Mouse (Mus musculus) heart, postnatal 14 days (tissue): ENCODE results near the gene Ano10. TPM values are rescaled to one million over a fixed set of nuclear protein-coding genes. Genes with fewer than 3 reads are reported as not detected.

Experiments
- DNase-seq, 2 experiments: peaks; one replicate each; pipeline ENCODE4 v3.0.0; 2021 to 2022
- intact Hi-C: fragments of 180-260 bp; cut with DNase I; formaldehyde crosslinking; loops from one replicate; pipeline ENCODE4 v1.15.1; 2025
- microRNA-seq, 2 experiments: library from miRNA; unstranded; fragments of <30 nt; microRNA quantifications; one replicate each; pipeline ENCODE4 v1.2.0; 2021 to 2022
- total RNA-seq, 2 experiments: library from RNA; stranded (reverse); gene quantifications; 2 replicates each; pipeline ENCODE4 v1.2.3; 2021

Gene Ano10
- total RNA-seq, 2 experiments from 2014 or later: 34.4 to 35.9 TPM

DNA sequence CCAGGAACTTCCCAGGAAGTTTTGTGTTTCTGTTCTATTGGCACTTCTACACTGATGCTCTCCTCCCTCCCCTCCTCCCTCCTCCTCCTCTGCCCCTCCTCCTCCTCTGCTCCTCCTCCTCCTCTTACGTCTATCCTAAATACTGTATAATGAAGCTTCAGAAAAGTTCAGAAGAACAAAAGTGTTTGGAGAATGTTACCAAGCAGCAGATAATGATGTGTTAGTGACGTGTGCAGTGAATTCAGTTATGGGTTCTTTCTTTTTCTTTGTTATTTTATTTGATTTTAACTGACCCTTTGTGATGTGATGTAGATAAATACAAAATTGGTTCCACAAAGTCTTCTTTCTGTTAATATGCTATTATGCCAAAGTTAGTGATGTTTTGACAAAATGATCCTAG, 155.0 kb downstream of the Ano10 start:
- intact Hi-C loops: no loop called here
- no peak for DNase-seq

- intact Hi-C loops: no loop called here
- no peak for DNase-seq
Measured at GRCm38 (mm10) chr9:122138371-122139029, 155.7 kb downstream of the Ano10 start.

DNA sequence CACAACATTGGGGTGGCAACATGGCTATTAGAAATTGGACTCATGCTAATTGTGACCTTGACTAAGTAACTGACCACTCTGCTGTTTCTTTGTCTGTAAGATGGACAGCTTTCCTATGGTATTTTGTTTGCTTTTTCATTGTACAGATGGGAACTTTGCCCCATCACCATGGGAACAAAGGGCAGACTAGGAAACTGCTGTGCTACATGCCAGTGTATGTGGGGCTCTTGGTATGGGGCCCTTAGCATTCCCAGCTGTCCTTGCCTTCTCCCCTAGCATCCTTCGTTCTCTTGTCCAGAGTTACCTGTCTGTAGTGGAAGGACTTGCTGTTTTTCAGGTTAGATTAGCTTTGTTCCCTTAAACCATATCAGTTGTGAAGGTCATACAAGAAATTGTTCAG, 156.3 kb downstream of the Ano10 start:
- no peak for DNase-seq
- intact Hi-C loops: no loop called here

DNA sequence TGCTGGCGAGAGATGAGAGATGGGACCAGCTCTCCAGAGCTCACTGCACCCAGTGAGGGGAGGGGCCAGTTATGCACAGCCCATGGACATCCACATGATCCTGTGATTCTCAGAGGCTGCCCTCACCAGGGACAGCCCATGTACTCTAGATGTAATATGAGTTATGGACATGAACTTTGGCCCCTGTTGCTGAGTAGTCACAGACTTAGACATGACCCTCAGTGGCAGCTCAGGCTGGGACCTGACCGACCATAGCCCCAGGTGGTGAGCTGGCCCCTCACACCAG, 158.4 kb downstream of the Ano10 start:
- no peak for DNase-seq
- intact Hi-C loops: no loop called here

DNA sequence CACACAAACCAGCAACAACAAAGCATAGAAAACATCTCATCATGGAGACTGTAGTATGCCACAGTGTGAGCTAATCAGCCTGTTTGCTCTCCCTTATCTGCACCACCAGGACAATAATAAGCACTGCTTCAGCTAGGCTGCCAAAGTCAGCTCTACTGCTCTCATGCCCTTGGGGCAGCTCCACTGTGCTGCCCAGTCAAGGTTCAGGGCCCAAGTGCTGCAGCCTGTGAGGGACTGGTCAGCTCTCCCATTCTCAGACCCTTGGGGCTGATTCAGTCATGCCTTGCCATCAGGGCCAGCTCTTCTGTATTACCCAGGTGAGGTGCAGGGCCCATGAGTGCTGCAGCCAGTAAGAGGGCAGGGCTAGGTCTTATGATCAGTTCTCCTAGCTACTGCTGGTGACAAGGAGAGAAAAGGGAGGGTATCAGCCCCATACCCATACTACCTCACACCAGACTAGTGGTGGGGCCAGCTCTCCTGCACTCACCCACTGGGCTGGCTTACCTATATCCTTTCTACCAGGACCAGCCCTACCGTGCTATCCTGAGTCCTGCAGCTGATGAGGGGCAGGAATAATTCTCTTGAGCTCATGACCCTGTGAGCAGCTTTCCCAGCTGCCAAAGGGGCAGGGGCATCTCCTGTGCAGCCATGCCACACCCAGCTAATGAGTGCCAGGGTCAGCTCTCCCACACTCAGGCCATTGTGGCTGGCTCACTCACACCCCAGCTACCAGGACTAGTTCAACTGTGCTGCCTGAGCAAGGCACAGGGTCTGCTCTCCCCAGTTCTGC, 158.9 kb downstream of the Ano10 start:
- intact Hi-C loops: no loop called here

GRCm38 (mm10) chr9:122132145-122132544, 162.1 kb downstream of the Ano10 start:
- DNase-seq: no peak
- intact Hi-C loops: no loop called here

More for the DNA sequence above, 158.9 kb downstream of the Ano10 start:
- peak in 1 of 2 experiments; percentile 34 for DNase-seq

DNA sequence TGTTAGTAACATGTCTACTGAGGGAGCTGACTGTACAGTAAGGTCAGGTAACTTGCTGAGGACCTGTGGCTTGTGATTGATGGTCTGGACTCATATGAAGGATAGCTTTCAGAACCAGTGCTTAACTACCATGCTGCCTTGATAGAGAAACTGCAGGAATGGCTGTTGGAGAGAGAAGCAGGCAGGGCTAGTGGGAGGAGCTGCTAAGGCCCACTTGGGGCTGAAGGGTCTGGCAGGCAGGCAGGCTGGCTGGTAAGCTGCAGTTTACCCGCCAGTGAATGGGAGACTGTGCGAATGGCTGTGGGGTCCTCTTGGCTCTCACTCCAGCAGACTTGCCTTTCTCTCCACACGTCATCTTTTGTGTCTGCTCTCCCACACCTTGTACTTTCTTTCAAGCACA, 163.6 kb downstream of the Ano10 start:
- no peak for DNase-seq
- intact Hi-C loops: no loop called here

GRCm38 (mm10) chr9:122128686-122129085, 165.5 kb downstream of the Ano10 start:
- no peak for DNase-seq
- intact Hi-C loops: no loop called here

DNA sequence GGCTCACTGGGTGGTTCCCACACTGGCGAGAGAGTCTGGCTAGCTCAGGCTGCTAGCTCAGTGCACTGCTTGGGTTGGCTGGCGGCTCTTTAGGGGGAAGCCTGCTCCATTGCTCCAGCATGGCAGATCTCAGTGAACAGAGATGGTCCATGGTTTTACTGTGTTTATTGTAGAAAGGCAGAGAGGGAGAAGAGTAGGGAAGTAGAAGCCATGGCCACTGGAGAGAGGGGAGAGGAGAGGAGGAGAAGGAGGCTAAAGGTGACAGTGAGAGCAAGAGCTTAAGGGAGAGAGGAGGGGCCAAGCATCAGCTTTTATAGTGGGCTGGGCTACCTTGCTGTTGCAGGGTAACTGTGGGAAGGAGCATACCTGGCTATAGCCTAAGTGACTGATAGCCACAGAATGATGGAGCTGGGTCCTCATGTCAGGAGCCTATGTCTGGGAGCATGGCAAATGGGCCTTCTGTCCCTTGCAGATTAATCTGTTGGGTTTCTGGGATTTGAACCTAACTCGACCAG, 166.9 kb downstream of the Ano10 start:
- no peak for DNase-seq
- intact Hi-C loops: loop anchor here (2.0 kb wide), 1 partner anchor 25 kb away; no protein-coding TSS in a partner anchor

DNA sequence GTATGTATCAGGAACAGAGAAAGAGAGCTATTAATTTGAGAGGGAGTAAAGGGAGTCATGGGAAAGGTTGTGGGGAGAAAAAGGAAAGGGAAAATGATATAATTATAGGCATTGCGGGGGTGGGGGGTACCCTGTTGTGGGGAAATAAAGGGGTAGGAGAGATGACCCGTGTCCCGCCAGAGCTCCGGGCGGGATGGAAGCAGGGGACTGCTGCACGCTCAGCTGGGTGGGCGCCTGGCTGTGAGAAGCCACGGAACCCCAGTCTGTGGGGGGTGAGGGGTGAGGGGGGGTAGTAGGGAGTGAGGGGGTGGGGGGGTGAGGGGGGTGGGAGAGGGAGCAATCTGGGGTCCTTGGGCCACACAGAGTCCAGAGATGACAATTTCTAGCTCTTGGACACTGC, 167.4 kb downstream of the Ano10 start:
- intact Hi-C loops: loop anchor here (2.0 kb wide), 1 partner anchor 26 kb away; no protein-coding TSS in a partner anchor
- DNase-seq: no peak

Small RNA genes lying within 50 kb of the gene (microRNA-seq; reads per million reads assigned to microRNA genes)
- 0 reads per million in 2 experiments for gene Mir8106

Other genes starting within 250 kb of the Ano10 start
- 100 to 1,000 TPM; 173 to 206 TPM for gene Snrk, start 177.2 kb downstream of the Ano10 start, total RNA-seq
- gene Abhd5, start 57.2 kb upstream of the Ano10 start, total RNA-seq: 10 to 100 TPM; 54.4 to 58.9 TPM